Mouse (Mus musculus): Measurements from ENCODE around the gene Catspere2. TPM values are rescaled to one million over a fixed set of nuclear protein-coding genes. Genes with fewer than 3 reads are reported as not detected.

Gene Catspere2
- polyA plus RNA-seq, 1 experiment from 2014 or later = 0.32 TPM

Other genes with a start within 250 kb of the Catspere2 start
- 46.0 and 50.2 TPM in 2 replicates for gene Adss, start 186.9 kb upstream of the Catspere2 start, polyA plus RNA-seq (2015; fragmentation: Nextera tagmentation; extraction: Ambion mirVana)
- 21.8 and 24.6 TPM in 2 replicates for gene Desi2, start 204.0 kb downstream of the Catspere2 start, polyA plus RNA-seq (2015; fragmentation: Nextera tagmentation; extraction: Ambion mirVana)